Mouse (Mus musculus): ENCODE measurements around the gene Shb. TPM values are rescaled to one million over a fixed set of nuclear protein-coding genes. Genes with fewer than 3 reads are reported as not detected.
A peak's percentile ranks its signal among the peaks of the same experiment; 100 is the strongest.

Shb gene
- polyA plus RNA-seq, 1 experiment: 71.5 TPM

GRCm38 (mm10) chr4:45474832-45475231 lies 57.4 kb downstream of the Shb start:
- Histone ChIP-seq H3K27me3 (ENCODE audit: control insufficient read depth, insufficient read depth, low read length) (no peaks in the 10 kb centered on the region), H3K4me1 (ENCODE audit: control insufficient read depth, insufficient read depth, insufficient read length, low read length) (peaks cover 37% of the 10 kb centered on the region), H3K27ac (ENCODE audit: insufficient read depth, low read depth, low read length) (peak overlapping the region; percentile 58; the same call in 1 of the 2 replicates), H3K4me3 (ENCODE audit: low read depth, low read length) (no peak overlapping the region), H3K36me3 (ENCODE audit: control insufficient read depth, insufficient read depth, low read length) (no peaks in the 10 kb centered on the region; the same call in 1 of the 2 replicates)
- no peak for TF ChIP-seq POLR2A (IDR thresholded peaks at IDR 0.05; ENCODE audit: low read depth, low read length)
- no peak for TF ChIP-seq CTCF (IDR thresholded peaks at IDR 0.05; ENCODE audit: extremely low read depth, insufficient read length, insufficient replicate concordance, low read depth, low read length)
- 39% methylated on average over 5 of the region's 5 CpGs for WGBS

GRCm38 (mm10) chr4:45474131-45474530 lies 58.1 kb downstream of the Shb start:
- WGBS: 88% methylated on average over 4 of the region's 4 CpGs
- H3K27ac ChIP-seq (ENCODE audit: insufficient read depth, low read depth, low read length): peak overlapping the region; percentile 58; the same call in 1 of the 2 replicates
- no peak overlapping the region for H3K4me3 ChIP-seq (ENCODE audit: low read depth, low read length)
- no peaks in the 10 kb centered on the region; the same call in 1 of the 2 replicates for H3K36me3 ChIP-seq (ENCODE audit: control insufficient read depth, insufficient read depth, low read length)
- TF ChIP-seq POLR2A (IDR thresholded peaks at IDR 0.05; ENCODE audit: low read depth, low read length) (no peak), CTCF (IDR thresholded peaks at IDR 0.05; ENCODE audit: extremely low read depth, insufficient read length, insufficient replicate concordance, low read depth, low read length) (no peak)
- H3K27me3 ChIP-seq (ENCODE audit: control insufficient read depth, insufficient read depth, low read length): no peaks in the 10 kb centered on the region
- H3K4me1 ChIP-seq (ENCODE audit: control insufficient read depth, insufficient read depth, insufficient read length, low read length): peaks cover 33% of the 10 kb centered on the region

DNA sequence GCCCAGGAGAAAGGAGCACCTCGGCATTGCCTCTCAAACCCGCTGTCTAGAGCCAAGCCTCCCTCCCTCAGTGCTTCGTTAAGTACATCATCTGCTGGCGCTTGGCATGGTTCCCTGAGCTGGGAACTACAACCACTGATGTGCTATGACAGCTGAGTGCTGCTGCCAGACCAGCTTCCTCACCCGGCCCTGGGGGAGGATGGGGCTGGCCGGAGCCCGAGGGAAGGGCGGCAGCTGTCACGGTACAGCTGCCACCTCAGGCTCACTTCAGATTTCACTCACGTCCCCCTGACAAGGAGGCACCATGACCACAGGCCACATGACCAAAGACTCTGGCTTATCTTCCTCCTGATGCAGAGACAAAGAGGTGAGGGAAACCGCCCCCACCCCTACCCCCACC lies 59.1 kb downstream of the Shb start:
- H3K27ac ChIP-seq (ENCODE audit: insufficient read depth, low read depth, low read length): peak overlapping the region; percentile 1; the same call in 1 of the 2 replicates
- peaks cover 26% of the 10 kb centered on the region for H3K4me1 ChIP-seq (ENCODE audit: control insufficient read depth, insufficient read depth, insufficient read length, low read length)
- H3K27me3 ChIP-seq (ENCODE audit: control insufficient read depth, insufficient read depth, low read length): no peaks in the 10 kb centered on the region
- TF ChIP-seq POLR2A (IDR thresholded peaks at IDR 0.05; ENCODE audit: low read depth, low read length) (no peak), CTCF (IDR thresholded peaks at IDR 0.05; ENCODE audit: extremely low read depth, insufficient read length, insufficient replicate concordance, low read depth, low read length) (no peak)
- H3K4me3 ChIP-seq (ENCODE audit: low read depth, low read length): no peak overlapping the region
- WGBS: 29% methylated on average over 11 of the region's 11 CpGs
- H3K36me3 ChIP-seq (ENCODE audit: control insufficient read depth, insufficient read depth, low read length): no peaks in the 10 kb centered on the region

DNA sequence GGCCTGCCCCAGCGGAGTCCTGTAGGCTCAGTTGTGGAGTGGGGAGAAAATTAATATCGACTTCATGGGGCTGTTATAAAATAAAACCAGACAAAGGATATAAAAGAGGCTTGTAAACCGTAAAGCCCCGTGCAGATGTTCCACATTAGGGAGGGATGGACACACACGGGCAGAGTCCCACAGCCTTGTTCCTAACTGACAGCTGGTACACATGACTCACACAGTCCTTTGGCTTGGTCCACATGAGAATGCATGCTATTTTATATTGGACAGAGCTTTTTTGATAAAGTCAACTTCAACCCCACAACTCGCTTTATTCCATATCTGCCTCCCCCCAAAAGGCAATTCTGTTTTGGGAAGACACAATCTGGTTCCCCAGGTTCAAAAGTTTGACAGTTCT lies 59.6 kb downstream of the Shb start:
- 53% methylated on average over 6 of the region's 6 CpGs for WGBS
- H3K4me3 ChIP-seq (ENCODE audit: low read depth, low read length): no peak overlapping the region
- TF ChIP-seq CTCF (IDR thresholded peaks at IDR 0.05; ENCODE audit: extremely low read depth, insufficient read length, insufficient replicate concordance, low read depth, low read length): no peak
- no peak for TF ChIP-seq POLR2A (IDR thresholded peaks at IDR 0.05; ENCODE audit: low read depth, low read length)
- peaks cover 26% of the 10 kb centered on the region for H3K4me1 ChIP-seq (ENCODE audit: control insufficient read depth, insufficient read depth, insufficient read length, low read length)
- peak overlapping the region; percentile 38 for H3K27ac ChIP-seq (ENCODE audit: insufficient read depth, low read depth, low read length)
- H3K36me3 ChIP-seq (ENCODE audit: control insufficient read depth, insufficient read depth, low read length): no peaks in the 10 kb centered on the region
- no peaks in the 10 kb centered on the region for H3K27me3 ChIP-seq (ENCODE audit: control insufficient read depth, insufficient read depth, low read length)

- H3K4me3 ChIP-seq (ENCODE audit: low read depth, low read length): no peak overlapping the region
- WGBS: 71% methylated on average over 11 of the region's 11 CpGs
- no peaks in the 10 kb centered on the region for H3K27me3 ChIP-seq (ENCODE audit: control insufficient read depth, insufficient read depth, low read length)
- H3K36me3 ChIP-seq (ENCODE audit: control insufficient read depth, insufficient read depth, low read length): no peaks in the 10 kb centered on the region
- TF ChIP-seq CTCF (IDR thresholded peaks at IDR 0.05; ENCODE audit: extremely low read depth, insufficient read length, insufficient replicate concordance, low read depth, low read length) (no peak), POLR2A (IDR thresholded peaks at IDR 0.05; ENCODE audit: low read depth, low read length) (no peak)
- H3K4me1 ChIP-seq (ENCODE audit: control insufficient read depth, insufficient read depth, insufficient read length, low read length): peaks cover 34% of the 10 kb centered on the region
- peak overlapping the region; percentile 38; the same call in 1 of the 2 replicates for H3K27ac ChIP-seq (ENCODE audit: insufficient read depth, low read depth, low read length)
These were observed 60.4 kb downstream of the Shb start for GRCm38 (mm10) chr4:45471654-45472556.

- Histone ChIP-seq H3K27ac (ENCODE audit: insufficient read depth, low read depth, low read length) (no peak overlapping the region), H3K36me3 (ENCODE audit: control insufficient read depth, insufficient read depth, low read length) (no peaks in the 10 kb centered on the region), H3K4me3 (ENCODE audit: low read depth, low read length) (no peak overlapping the region), H3K4me1 (ENCODE audit: control insufficient read depth, insufficient read depth, insufficient read length, low read length) (peaks cover 32% of the 10 kb centered on the region), H3K27me3 (ENCODE audit: control insufficient read depth, insufficient read depth, low read length) (no peaks in the 10 kb centered on the region)
- WGBS: 74% methylated on average over 6 of the region's 6 CpGs
- no peak for TF ChIP-seq POLR2A (IDR thresholded peaks at IDR 0.05; ENCODE audit: low read depth, low read length)
These were observed 63.2 kb downstream of the Shb start for GRCm38 (mm10) chr4:45469057-45469456.

- Histone ChIP-seq H3K27ac (ENCODE audit: insufficient read depth, low read depth, low read length) (no peak overlapping the region), H3K36me3 (ENCODE audit: control insufficient read depth, insufficient read depth, low read length) (no peaks in the 10 kb centered on the region), H3K27me3 (ENCODE audit: control insufficient read depth, insufficient read depth, low read length) (no peaks in the 10 kb centered on the region), H3K4me3 (ENCODE audit: low read depth, low read length) (no peak overlapping the region), H3K4me1 (ENCODE audit: control insufficient read depth, insufficient read depth, insufficient read length, low read length) (peaks cover 33% of the 10 kb centered on the region)
- TF ChIP-seq CTCF (IDR thresholded peaks at IDR 0.05; ENCODE audit: extremely low read depth, insufficient read length, insufficient replicate concordance, low read depth, low read length) (no peak), POLR2A (IDR thresholded peaks at IDR 0.05; ENCODE audit: low read depth, low read length) (no peak)
- 76% methylated on average over 6 of the region's 6 CpGs for WGBS
These were observed 63.8 kb downstream of the Shb start for GRCm38 (mm10) chr4:45468507-45468906.

All from small intestine, adult 2 months (tissue).